Mouse (Mus musculus): ENCODE measurements around the gene Rcn2. TPM values are rescaled to one million over a fixed set of nuclear protein-coding genes. Genes with fewer than 3 reads are reported as not detected.

The Rcn2 gene
- total RNA-seq, 1 experiment from 2014 or later: 66.6 TPM

GRCm38 (mm10) chr9:56090546-56091225 is 49.0 kb downstream of the Rcn2 start:
- ATAC-seq (replicated peaks; ENCODE audit: low read depth, poor library complexity, severe bottlenecking): no peak

- ATAC-seq (replicated peaks; ENCODE audit: low read depth, poor library complexity, severe bottlenecking): no peak
These were observed 50.5 kb downstream of the Rcn2 start for GRCm38 (mm10) chr9:56092102-56092501.

DNA sequence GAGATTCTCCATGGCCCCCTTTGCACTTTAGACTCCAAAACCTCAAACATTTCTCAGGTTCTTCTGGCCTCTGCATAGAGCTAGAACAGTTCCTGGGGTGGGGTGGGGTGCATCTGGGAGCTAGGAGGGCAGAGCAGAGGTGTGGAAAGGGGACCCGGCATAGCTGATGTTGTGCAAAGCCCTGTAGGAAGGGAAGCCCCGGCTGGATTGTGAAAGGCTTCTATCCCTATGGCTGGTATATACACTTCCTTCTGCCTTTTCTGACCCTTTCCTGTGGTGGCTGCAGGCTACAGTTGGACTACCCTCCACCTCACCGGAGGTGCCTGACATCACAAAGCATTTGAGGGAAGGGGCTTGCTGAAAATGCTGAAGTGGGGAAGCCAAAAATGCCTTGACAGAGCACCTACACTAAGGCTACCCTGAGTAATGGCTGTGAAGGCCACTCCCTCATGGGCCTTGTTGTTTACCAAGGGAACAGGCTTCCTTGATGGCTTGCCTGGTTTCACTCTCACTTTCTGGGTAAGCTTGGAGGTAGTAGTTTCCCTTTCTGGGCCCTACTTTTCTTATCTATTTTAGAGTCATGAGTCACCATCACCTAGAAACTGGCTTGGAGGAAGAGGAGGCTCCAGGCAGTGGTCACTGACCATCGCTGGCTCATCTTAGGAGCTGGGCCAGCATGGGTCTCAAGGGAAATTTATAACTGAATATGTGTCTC is 56.1 kb downstream of the Rcn2 start:
- peak; percentile 49 for ATAC-seq (replicated peaks; ENCODE audit: low read depth, poor library complexity, severe bottlenecking)

DNA sequence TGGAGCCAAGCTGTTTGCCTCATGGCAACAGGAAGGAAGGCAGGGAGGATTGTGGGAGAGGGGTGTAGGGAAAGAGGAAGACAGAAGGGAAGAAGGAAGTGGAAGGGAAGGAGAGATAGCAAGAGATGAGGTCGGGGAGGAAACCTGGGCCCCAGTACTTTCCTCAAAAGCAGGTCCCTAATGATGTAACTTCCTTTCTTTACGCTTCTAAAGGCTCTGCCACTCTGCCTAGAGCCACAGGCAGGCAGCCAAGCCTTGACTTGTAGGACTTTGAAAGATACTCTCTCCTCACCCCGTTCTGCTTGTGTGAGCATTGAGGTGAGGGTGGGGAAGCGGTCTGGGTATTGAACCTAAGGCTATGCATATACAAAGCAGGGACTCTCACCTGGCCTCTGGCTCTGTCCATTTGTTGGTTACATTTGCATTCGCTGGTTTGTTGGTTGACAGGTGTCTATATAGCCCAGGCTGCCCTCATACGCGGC is 58.4 kb downstream of the Rcn2 start:
- ATAC-seq (replicated peaks; ENCODE audit: low read depth, poor library complexity, severe bottlenecking): peak; percentile 69

DNA sequence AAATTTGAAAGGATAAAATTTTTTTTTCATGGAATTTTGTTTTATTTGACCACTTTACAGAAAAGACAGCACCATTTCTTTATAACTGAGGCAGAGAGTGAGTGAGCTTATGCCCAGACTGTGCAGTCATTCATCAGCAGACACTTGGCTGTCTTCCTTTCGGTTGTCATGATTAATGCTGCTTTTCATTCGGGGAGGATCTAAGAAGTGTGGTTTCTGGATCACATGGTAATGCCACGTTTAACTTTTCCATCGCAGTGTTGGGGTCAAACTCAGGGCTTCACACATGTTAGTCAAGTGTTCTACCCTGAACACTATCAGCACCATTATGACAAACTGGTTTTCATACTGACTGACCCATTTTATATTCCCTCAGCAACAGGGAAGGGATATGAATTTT is 59.4 kb downstream of the Rcn2 start:
- 0 out of 2 replicates have a peak, but pooled peaks have one; percentile 5 for ATAC-seq (replicated peaks; ENCODE audit: low read depth, poor library complexity, severe bottlenecking)

DNA sequence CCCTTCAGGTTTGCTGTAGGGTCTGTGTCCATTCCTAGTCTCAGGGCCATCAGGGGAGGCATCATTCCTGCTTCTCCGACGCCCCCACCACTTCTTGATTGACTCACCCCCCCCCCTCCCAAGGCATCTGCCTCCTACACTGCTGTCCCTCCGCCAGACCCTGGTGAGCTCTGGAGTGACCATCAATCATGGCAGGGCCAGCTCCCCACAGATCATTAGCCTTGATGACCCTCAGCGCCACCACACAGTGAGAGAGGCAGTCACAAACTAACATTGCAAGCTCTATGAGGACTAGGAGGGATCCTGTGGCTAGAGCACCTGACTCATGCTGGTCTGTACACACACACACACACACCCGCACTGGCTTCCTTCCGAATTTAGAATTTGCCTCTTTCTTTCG is 63.3 kb downstream of the Rcn2 start:
- no peak for ATAC-seq (replicated peaks; ENCODE audit: low read depth, poor library complexity, severe bottlenecking)

DNA sequence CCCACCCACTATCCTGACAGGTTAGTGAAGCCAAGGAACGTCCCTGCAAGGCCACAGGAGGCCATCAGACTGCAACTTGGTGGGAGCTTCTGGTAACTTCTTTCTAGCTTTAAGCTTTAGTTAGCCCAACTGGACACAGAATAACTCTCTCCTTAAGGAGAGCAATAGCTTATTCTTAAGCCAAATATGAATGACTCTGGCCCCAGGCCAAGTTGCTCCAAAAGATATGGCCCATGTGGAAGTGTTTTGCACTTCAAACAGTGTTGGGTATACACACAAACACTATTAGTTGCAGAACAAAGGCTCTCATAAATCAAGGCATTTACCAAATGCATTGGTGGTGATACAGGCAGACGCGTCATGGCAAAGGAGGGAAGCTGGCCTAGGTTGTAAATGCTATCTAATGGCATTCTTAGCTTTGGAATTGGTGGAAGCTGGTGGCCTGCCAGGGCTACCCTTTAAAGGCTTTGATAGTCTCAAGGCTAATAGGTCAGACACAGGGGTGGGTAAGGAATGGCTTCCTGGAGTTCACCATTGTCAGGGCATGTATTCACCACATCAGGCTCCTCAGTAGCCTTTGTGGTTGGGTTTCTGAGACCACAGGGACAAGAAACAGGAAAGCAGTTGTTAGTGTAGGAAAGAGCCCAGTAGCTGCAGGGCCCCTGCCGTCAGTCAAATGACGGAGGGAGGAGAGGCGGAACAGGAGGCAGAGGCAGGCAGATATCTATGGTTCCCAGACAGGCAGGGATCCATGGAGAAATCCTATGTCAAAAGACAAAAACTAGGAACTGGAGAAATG is 64.8 kb downstream of the Rcn2 start:
- ATAC-seq (replicated peaks; ENCODE audit: low read depth, poor library complexity, severe bottlenecking): peak; percentile 68

DNA sequence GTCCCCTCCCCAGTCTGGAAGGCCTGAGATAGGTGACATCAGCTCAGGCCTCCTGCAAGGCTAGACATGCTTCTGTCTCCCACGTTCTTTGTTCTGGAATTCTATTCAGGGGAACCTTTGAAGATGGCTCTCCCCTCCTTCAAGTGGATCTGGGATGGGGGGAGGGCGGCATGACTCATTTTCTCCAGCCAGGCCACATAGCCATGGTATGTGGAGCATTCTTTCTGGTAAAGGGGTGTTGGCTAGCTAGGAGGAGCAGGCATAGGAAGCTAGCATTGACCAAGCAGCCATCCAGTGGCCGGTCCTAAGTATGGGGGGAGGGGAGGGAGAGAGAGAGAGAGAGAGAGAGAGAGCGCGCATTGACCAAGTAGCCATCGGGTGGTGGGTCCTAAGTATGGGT is 65.9 kb downstream of the Rcn2 start:
- ATAC-seq (replicated peaks; ENCODE audit: low read depth, poor library complexity, severe bottlenecking): no peak

GRCm38 (mm10) chr9:56108174-56108573 is 66.5 kb downstream of the Rcn2 start:
- peak; percentile 77 for ATAC-seq (replicated peaks; ENCODE audit: low read depth, poor library complexity, severe bottlenecking)

Other genes starting within 250 kb of the Rcn2 start
- gene Scaper, start 103.7 kb upstream of the Rcn2 start, total RNA-seq (2017): 15.9 and 17.9 TPM in 2 replicates
- not detected in 2 replicates for gene 4930563M21Rik, start 31.3 kb upstream of the Rcn2 start, total RNA-seq (2017)
- 37.1 and 64.6 TPM in 2 replicates for gene Pstpip1, start 48.1 kb downstream of the Rcn2 start, total RNA-seq (2017)
- 66.5 and 73.0 TPM in 2 replicates for gene Tspan3, start 123.6 kb downstream of the Rcn2 start, total RNA-seq (2017)

Data from common myeloid progenitor, adult 5-6 weeks (primary cell).